Mouse (Mus musculus) liver, adult 2 months (tissue): ENCODE measurements around the gene 2900011O08Rik.

Experiments used
- CTCF ChIP-seq: fragments of 200-500 bp; IDR thresholded peaks from 2 replicates; pipeline ENCODE4 v1.5.1; 2011; ENCODE audit warnings: low read depth, low read length, control low read depth
- POLR2A ChIP-seq: fragments of 200-500 bp; IDR thresholded peaks from 2 replicates; pipeline ENCODE4 v1.6.1; 2011; ENCODE audit warnings: low read length, control low read depth; ENCODE audit not compliant: insufficient read depth; ENCODE audit errors: extremely low read depth

- TF ChIP-seq CTCF (no peak), POLR2A (no peak)
Measured at GRCm38 (mm10) chr16:13944178-13944577, 42.2 kb upstream of the 2900011O08Rik start.
